Mouse (Mus musculus) cerebellum, adult 11 months (tissue): ENCODE measurements around the gene Dyrk1a.

ENCODE experiments used
- DNase-seq: peaks from one replicate; pipeline ENCODE4 v3.0.0; 2022

Gene Dyrk1a

GRCm38 (mm10) chr16:94569229-94570176, at the start of gene Dyrk1a:
Gene Dyrk1a (plus strand): TSS chr16:94570010.
- peak; percentile 98 for DNase-seq

GRCm38 (mm10) chr16:94523594-94524377, 46.0 kb upstream of the Dyrk1a start:
- DNase-seq = no peak

GRCm38 (mm10) chr16:94524691-94525090, 45.1 kb upstream of the Dyrk1a start:
- no peak for DNase-seq

- DNase-seq = no peak
Measured at GRCm38 (mm10) chr16:94525955-94526343, 43.9 kb upstream of the Dyrk1a start.

- DNase-seq = peak; percentile 98
Measured at GRCm38 (mm10) chr16:94526344-94527151, 43.3 kb upstream of the Dyrk1a start, which contains the start of gene Vps26c. Gene Vps26c (minus strand): TSS chr16:94526830.

GRCm38 (mm10) chr16:94527152-94527534, 42.7 kb upstream of the Dyrk1a start:
- DNase-seq = no peak

GRCm38 (mm10) chr16:94527546-94527945, 42.3 kb upstream of the Dyrk1a start:
- DNase-seq = no peak

GRCm38 (mm10) chr16:94531268-94531667, 38.5 kb upstream of the Dyrk1a start:
- no peak for DNase-seq

- no peak for DNase-seq
Measured at GRCm38 (mm10) chr16:94533679-94534078, 36.1 kb upstream of the Dyrk1a start.

- DNase-seq = no peak
Measured at GRCm38 (mm10) chr16:94535716-94536115, 34.1 kb upstream of the Dyrk1a start.

GRCm38 (mm10) chr16:94536417-94537158, 33.2 kb upstream of the Dyrk1a start:
- peak; percentile 39 for DNase-seq

GRCm38 (mm10) chr16:94537159-94537527, 32.7 kb upstream of the Dyrk1a start:
- peak; percentile 25 for DNase-seq

GRCm38 (mm10) chr16:94540140-94540539, 29.7 kb upstream of the Dyrk1a start:
- DNase-seq = no peak

GRCm38 (mm10) chr16:94542898-94543297, 26.9 kb upstream of the Dyrk1a start:
- no peak for DNase-seq

GRCm38 (mm10) chr16:94544540-94545105, 25.2 kb upstream of the Dyrk1a start:
- no peak for DNase-seq

- no peak for DNase-seq
Measured at GRCm38 (mm10) chr16:94545781-94546562, 23.8 kb upstream of the Dyrk1a start.

GRCm38 (mm10) chr16:94549813-94550212, 20.0 kb upstream of the Dyrk1a start:
- no peak for DNase-seq

GRCm38 (mm10) chr16:94551934-94552333, 17.9 kb upstream of the Dyrk1a start:
- no peak for DNase-seq

- no peak for DNase-seq
Measured at GRCm38 (mm10) chr16:94555346-94555745, 14.5 kb upstream of the Dyrk1a start.

- DNase-seq = no peak
Measured at GRCm38 (mm10) chr16:94556228-94556627, 13.6 kb upstream of the Dyrk1a start.

GRCm38 (mm10) chr16:94559282-94559681, 10.5 kb upstream of the Dyrk1a start:
- DNase-seq = no peak
